Mouse (Mus musculus) kidney, adult 2 months (tissue): Measurements from ENCODE around the gene Rnf212b.

Experiments
- CTCF ChIP-seq: fragments of 200-500 bp; conservative IDR thresholded peaks from 2 replicates; pipeline ENCODE4 v1.5.1; 2011; ENCODE audit warnings: low read depth, mild to moderate bottlenecking, control low read depth, low read length, moderate library complexity, mixed read lengths; ENCODE audit not compliant: insufficient read depth, insufficient read length
- POLR2A ChIP-seq: fragments of 200-500 bp; IDR thresholded peaks from one replicate; pipeline ENCODE4 v1.6.1; 2011; ENCODE audit warnings: low read depth, low read length, control low read depth

GRCm38 (mm10) chr14:54780084-54780483, 33.9 kb upstream of the Rnf212b start:
- TF ChIP-seq POLR2A, result no peak
- no peak for TF ChIP-seq CTCF
